Mouse (Mus musculus) C2C12 (cell line): ENCODE measurements around the gene Bmp8b. TPM values are rescaled to one million over a fixed set of nuclear protein-coding genes. Genes with fewer than 3 reads are reported as not detected.
"Not testable (repeated sequence)": the region's sequence is repeated elsewhere in the genome, so short reads cannot be mapped to it uniquely, and the experiment has no call there.

Experiments used
- H3K27me3 ChIP-seq: one replicate; pipeline ENCODE4 v1.6.1; 2011; ENCODE audit not compliant: control insufficient read depth, insufficient read depth, insufficient read length
- H3K36me3 ChIP-seq: one replicate; pipeline ENCODE4 v1.6.1; 2011; ENCODE audit not compliant: control insufficient read depth, insufficient read depth
- H3K4me3 ChIP-seq: one replicate; pipeline ENCODE4 v1.5.1; 2011; ENCODE audit warnings: mild to moderate bottlenecking, control low read depth; ENCODE audit not compliant: poor library complexity, insufficient read depth, severe bottlenecking
- H3K79me2 ChIP-seq: one replicate; pipeline ENCODE4 v1.6.1; 2011; ENCODE audit not compliant: control insufficient read depth, insufficient read depth
- H3K79me3 ChIP-seq: one replicate; pipeline ENCODE4 v1.6.1; 2011; ENCODE audit warnings: low read depth, control low read depth
- H3ac ChIP-seq: one replicate; pipeline ENCODE3; 2011; ENCODE audit warnings: low read depth; ENCODE audit not compliant: control insufficient read depth, insufficient read length
- CEBPB ChIP-seq: IDR thresholded peaks from one replicate; pipeline ENCODE4 v1.6.1; 2011; ENCODE audit warnings: low read depth, mild to moderate bottlenecking, control low read depth, moderate library complexity
- CTCF ChIP-seq: IDR thresholded peaks from one replicate; pipeline ENCODE4 v1.5.1; 2011; ENCODE audit not compliant: control insufficient read depth, insufficient read depth, insufficient read length
- FOSL1 ChIP-seq: IDR thresholded peaks from one replicate; pipeline ENCODE4 v1.8.0; 2011; ENCODE audit warnings: mild to moderate bottlenecking, low read length; ENCODE audit not compliant: poor library complexity, insufficient read depth, severe bottlenecking
- MAX ChIP-seq: IDR thresholded peaks from one replicate; pipeline ENCODE4 v1.6.1; 2011; ENCODE audit warnings: mild to moderate bottlenecking, control low read depth
- MYOD1 ChIP-seq: IDR thresholded peaks from one replicate; pipeline ENCODE4 v1.6.1; 2011; ENCODE audit warnings: low read depth; ENCODE audit not compliant: control insufficient read depth, insufficient read length
- MYOG ChIP-seq: IDR thresholded peaks from one replicate; pipeline ENCODE4 v1.6.1; 2011; ENCODE audit not compliant: control insufficient read depth, insufficient read length; ENCODE audit errors: extremely low read depth
- USF1 ChIP-seq: IDR thresholded peaks from one replicate; pipeline ENCODE4 v1.6.1; 2011; ENCODE audit warnings: low read depth, mild to moderate bottlenecking, control low read depth, moderate library complexity
- polyA plus RNA-seq: library from polyadenylated mRNA; unstranded; fragments of >200 nt; fragmentation: generic; extraction: Trizol; gene quantifications from one replicate; pipeline ENCODE4 v1.2.1, GENCODE M21; 2012; ENCODE audit warnings: missing spikeins

The Bmp8b gene
- polyA plus RNA-seq, 1 experiment = not detected

DNA sequence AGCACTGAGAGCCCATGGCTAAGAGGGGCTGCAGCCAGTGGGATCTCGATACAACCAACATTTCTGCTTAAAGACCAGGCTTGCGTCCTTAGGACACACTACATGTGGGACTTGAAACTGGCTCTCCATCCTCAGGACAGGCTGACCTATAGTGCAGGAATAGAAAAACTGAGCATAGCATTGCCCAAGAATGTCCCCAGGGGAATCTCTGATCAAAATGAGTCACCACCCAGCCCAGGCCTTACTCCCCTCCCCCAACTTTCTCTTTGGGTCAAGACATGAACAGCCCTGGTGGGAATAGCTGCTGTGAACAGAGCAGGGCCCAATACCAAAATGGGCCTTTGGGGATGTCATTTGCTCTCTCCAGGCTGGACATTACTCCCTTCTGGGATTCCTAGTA is 1.9 kb downstream of the Bmp8b start:
- H3K79me2 ChIP-seq = no peaks in the 10 kb centered on the region
- H3ac ChIP-seq = no peak overlapping the region
- H3K4me3 ChIP-seq = no peak overlapping the region
- no peaks in the 10 kb centered on the region for H3K36me3 ChIP-seq
- peaks cover 4% of the 10 kb centered on the region for H3K27me3 ChIP-seq
- H3K79me3 ChIP-seq = no peaks in the 10 kb centered on the region
- TF ChIP-seq USF1 = no peak
- TF ChIP-seq CEBPB = peak; percentile 86
- TF ChIP-seq CTCF = no peak

DNA sequence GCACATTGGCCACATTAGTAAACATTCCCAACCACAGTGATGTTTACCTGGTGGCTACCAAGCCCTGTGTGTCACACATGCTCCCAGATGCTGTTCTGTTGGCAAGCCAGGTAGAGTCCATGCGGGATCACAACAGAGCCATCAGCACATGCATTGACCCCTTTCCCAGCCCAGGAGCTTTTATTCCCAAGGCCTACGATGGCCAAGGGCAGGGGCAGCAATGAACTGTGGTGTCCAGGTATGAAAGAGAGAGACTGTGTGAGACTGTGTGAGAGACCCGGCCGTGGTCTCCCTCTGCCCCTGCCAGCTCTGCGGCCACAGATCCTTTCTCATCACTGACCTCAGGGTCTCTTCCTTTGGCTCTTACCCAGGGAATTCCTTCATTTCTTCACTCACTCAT is 3.1 kb downstream of the Bmp8b start:
- H3K36me3 ChIP-seq = no peaks in the 10 kb centered on the region
- H3K79me2 ChIP-seq = no peaks in the 10 kb centered on the region
- no peaks in the 10 kb centered on the region for H3K27me3 ChIP-seq
- no peaks in the 10 kb centered on the region for H3K79me3 ChIP-seq
- no peak for TF ChIP-seq CTCF
- TF ChIP-seq CEBPB = no peak
- no peak for TF ChIP-seq MYOD1
- TF ChIP-seq USF1 = no peak
- no peak for TF ChIP-seq FOSL1
- TF ChIP-seq MAX = no peak
- TF ChIP-seq MYOG = no peak
- H3K4me3 ChIP-seq = no peak overlapping the region
- H3ac ChIP-seq = no peak overlapping the region

DNA sequence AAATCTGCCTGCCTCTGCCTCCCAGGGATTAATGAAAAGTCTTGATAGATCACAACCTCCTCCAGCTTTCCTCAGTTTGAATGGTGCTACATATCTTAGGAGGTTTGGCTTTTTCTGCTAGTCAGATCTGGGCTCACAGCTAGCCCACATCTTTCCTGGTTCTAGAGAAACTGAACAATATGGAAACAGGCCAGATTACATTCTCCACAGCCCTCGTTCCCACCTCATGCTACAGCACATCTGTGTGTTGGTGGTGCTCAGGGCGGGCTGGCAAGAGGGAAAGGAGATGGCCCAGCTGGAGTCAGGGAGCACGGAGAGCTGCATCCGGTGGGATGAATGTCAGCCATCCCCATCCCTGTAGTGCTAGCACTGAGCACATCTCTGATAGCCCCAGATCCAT is 5.8 kb downstream of the Bmp8b start:
- no peaks in the 10 kb centered on the region for H3K36me3 ChIP-seq
- H3ac ChIP-seq = no peak overlapping the region
- no peak overlapping the region for H3K4me3 ChIP-seq
- H3K27me3 ChIP-seq = peaks cover 5% of the 10 kb centered on the region
- H3K79me3 ChIP-seq = no peaks in the 10 kb centered on the region
- H3K79me2 ChIP-seq = no peaks in the 10 kb centered on the region
- TF ChIP-seq CTCF (no peak), MYOD1 (no peak), USF1 (no peak), MAX (no peak), FOSL1 (no peak), MYOG (no peak), CEBPB (no peak)

DNA sequence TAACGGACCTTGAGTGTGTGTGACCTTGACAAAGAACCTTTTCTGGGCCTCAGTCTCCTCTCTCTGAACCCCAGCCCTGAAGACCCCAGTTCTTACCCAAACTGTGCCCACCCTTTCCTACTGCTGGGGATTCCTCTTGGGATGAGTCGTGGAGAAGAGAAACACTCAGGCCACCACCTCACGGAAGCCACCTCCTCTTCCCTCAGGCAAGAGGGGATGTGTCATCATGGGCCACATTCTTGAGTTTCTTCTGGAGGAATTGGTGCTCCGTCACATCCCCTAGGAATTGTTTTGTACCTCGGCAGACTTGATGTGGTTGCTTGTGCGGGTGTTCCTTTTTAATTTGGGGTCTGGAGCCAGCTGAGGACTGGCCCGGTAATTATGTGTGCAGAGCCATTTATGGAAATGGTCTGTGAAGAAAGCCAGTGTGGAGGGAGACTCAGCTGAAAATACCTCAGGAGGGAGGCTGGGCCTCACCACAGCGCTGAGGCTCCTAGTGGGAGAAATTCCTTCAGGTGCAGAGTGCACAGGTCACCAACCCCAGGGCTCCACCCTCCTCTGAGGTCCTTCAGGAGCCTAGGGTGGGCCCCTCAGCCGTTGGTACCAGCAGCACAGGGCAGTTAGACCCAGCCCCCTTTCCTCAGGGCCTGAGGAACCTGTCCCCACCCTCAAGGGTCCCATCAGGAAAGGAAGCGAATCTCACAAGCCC is 6.5 kb downstream of the Bmp8b start:
- H3ac ChIP-seq, H3K79me3 ChIP-seq, H3K79me2 ChIP-seq, H3K36me3 ChIP-seq, H3K27me3 ChIP-seq, H3K4me3 ChIP-seq: not testable (repeated sequence)

DNA sequence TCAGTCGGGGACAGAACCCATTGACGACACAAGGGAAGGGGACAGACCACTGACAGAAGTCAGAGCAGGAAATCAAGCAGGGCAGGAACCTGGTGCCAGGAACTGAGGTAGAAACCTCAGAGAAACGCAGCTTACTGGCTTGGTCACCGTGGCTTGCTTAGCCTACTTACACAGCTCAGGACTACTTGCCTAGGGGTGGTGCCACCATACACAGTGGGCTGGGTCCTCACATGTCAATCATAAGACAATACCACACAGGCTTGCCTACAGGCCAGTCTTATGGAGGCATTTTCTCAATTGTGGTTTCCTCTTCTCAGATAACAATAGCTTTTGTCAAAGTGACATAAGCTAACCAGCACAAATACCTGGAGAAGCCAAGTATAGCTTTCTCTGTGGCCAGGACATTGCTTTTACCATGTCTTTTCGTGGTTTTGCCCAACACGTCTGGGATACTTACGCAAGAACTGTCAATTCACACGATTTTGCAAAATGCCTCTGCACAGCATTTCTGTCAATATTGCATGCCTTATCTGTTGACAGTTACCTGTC is 7.3 kb downstream of the Bmp8b start:
- Histone ChIP-seq H3K79me3 (no peaks in the 10 kb centered on the region), H3K79me2 (no peaks in the 10 kb centered on the region), H3K27me3 (peaks cover 5% of the 10 kb centered on the region), H3ac (no peak overlapping the region), H3K36me3 (no peaks in the 10 kb centered on the region), H3K4me3 (no peak overlapping the region)
- no peak for TF ChIP-seq USF1
- no peak for TF ChIP-seq FOSL1
- TF ChIP-seq MYOD1 = no peak
- TF ChIP-seq CTCF = no peak
- TF ChIP-seq MYOG = no peak

DNA sequence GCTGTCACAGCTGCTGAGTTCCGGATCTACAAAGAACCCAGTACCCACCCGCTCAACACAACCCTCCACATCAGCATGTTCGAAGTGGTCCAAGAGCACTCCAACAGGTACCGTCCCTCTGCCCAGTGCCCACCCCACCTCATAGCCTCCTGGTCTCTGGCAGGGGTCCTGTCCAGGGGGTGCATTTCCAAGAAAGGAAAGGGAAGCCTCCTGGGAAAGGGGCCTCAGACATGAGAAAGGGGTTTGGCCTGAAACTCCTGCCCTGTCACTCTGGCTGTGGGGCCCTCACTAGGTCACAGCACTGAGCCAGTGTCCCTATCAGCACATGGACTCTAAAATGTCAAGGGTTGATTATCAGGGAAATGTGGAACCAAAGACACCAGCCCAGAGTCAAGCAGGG is 9.7 kb downstream of the Bmp8b start:
- not testable (repeated sequence) for H3K79me3 ChIP-seq, H3K4me3 ChIP-seq, H3K27me3 ChIP-seq, H3K79me2 ChIP-seq, H3K36me3 ChIP-seq, H3ac ChIP-seq
